Mouse (Mus musculus) right cerebral cortex, adult 18-20 months (tissue): ENCODE results near the gene Slc10a7.
A peak's percentile ranks its signal among the peaks of the same experiment; 100 is the strongest.

Experiments used
- DNase-seq: peaks from one replicate; pipeline ENCODE4 v3.0.0; 2022; ENCODE audit warnings: mixed read lengths

Gene Slc10a7

DNA sequence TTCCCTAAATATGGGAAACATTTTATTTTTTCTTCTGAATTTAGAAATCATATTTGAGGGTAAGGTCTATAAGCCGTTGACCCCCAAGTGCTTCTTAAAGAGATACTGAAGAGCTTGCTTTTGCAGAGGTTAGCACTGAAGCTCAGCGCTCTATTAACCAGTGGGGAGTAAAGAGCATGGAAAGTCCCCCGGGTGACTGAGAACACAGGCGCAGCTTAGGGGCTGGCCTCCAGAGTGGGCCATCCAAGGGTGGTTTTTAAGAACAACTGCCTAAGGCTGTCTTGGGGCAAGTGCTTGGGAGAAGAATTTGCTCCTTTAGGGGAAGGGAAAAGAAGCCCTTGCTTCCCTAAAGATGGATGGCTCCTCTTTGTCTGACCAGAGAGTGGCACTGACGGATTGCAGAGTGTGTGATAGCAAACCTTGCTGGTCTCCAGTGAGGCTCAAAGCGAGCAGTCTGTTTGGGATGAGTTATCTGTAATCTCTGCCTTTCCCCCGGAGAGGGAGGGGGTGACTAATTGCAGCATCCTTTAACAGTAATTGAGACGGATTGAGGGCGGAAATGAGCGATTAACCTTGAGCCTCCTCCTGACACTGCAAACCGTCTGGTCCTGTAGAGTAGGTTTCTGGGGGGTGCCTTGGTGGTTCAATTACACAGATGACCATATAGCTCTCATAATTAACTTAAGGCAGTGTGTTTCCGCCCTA is 115.7 kb downstream of the Slc10a7 start:
- DNase-seq = no peak

DNA sequence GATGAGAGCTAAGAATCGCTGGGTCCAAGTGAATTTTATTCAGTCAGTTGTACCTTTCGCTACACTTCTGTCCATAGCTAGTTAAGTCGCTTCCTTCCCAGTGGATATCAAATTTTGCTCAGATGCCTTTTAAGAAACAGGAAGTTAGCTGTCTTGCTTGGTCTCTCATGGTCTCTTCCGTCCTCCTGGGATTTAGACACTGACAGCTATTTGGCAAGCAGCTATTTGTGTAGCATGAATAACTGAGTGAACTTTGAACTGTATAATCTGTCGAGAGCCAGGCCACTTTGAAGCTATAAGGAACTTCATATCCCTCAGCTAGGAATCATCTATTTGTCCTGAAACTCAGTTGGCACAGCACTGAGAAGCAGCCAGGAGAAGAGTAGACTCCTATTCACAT is 117.5 kb downstream of the Slc10a7 start:
- DNase-seq = no peak

DNA sequence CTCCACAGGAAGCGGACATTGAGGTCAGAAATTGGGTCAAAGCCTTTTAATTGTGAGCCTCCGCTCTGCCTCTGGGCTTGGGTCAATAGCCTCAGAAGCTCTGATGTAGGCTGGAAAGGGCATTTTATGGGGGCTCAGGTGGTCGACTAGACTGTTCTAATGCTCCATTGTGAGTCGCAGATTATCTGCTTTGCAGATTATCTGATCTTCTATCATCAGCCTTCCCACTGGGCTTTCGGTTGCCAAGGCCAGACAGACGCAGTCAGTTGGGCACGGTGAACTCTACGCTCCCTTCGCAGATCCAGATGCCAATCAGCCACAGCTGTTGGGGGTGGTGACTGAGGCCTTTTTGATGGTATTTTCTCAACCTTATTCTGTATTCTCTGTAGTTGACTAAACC is 118.6 kb downstream of the Slc10a7 start:
- no peak for DNase-seq

DNA sequence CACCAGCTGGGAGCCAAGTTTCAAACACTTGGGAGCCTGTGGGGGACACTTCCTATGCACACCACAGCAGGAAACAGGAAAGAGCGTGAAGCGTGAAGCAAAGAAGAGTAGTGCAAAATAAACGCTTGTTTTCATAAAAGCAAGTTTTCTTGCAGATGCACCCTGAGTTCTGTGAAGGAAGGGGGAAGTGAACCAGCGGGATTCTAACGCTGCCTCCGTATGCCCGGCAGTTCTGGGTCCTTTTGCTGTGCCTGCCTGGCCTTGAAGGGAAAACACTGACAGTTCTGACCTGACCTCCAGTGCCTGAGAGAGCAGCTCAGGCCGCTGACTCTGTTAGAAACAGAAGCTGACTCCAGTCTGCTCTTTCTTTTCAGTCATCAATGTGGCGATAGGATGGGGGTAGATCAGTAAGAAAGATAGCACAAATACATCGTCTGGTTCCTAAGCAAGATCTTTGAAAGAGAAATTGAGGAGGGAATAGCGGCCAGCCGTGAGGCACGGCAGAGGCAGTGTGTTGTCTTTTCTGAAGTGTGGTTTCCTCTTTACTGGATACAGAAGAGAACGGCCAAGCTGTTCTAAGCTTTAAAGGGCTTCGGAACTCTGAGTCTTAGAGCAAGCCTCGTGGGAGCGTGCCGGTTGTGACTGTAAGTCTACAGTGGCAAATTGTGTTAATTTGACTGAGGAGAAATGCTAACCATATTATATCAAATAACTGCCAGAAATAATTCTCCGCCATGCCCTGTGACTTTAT is 121.4 kb downstream of the Slc10a7 start:
- DNase-seq = no peak

DNA sequence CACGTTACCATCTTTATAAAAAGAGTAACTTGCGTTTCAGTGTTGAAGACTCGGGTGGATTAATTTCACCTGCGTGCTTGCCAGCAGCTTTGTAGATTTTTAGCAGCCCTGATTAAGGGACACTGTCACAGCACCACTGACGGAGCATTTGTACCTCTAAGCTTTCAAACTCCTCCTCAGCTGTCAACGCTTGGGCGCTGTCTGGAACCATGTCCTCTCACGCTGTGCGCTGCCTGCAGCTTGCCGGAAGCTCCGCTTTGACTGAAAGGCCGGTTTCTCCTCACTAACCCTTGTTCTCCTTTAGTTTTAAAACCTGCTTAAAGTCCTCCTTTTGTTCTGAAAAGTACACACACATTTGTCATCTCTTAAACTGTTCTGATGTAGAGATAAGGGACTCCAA is 123.9 kb downstream of the Slc10a7 start:
- no peak for DNase-seq

DNA sequence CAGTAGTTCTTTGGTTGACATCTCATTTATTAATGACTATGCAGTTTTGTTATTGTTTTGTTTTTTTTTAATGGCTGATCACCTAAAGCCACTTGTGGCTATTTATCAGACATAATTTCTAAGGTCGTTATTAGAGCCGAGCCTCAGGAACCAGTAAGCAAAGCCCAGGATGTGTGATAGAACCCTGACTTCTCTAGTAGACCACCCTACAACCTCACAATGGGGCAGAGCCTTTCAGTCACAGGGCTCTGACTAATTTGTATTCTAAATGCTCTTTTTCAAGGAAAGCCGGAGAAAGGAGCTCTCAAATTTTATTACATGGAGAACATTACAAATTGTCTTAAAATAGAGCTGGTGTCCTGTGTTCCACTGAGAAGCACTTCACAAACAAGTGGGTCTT is 124.9 kb downstream of the Slc10a7 start:
- no peak for DNase-seq

DNA sequence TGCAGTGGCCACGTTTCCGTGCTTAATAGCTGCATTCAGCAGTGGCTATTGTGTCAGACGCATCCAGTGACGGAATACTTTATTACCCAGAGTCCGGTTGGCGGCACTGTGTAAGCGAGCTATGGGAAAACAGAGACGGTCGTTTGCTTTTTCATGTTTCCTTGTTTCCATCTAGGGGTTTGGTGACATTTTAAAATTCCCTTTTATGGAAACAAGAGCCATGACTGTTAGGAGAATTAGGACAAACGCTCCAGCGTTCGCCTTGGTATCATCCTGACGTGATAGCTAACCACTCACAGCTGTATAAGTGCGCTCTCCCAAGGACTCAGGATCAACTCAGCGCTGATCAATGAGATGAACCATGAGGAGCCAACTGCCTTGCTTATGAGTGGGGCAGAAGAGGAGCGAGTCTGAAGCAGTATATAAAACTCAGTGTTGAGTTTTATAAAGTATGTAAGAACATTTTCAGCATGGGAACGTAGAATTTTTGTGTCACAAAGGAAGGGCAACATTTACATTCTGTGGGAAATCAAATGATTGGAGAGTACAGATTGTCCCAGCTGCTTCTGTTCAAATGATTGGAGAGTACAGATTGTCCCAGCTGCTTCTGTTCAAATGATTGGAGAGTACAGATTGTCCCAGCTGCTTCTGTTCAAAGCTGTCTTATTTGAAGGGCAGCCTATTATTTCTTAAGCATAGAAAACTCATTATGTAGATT is 125.5 kb downstream of the Slc10a7 start:
- no peak for DNase-seq

DNA sequence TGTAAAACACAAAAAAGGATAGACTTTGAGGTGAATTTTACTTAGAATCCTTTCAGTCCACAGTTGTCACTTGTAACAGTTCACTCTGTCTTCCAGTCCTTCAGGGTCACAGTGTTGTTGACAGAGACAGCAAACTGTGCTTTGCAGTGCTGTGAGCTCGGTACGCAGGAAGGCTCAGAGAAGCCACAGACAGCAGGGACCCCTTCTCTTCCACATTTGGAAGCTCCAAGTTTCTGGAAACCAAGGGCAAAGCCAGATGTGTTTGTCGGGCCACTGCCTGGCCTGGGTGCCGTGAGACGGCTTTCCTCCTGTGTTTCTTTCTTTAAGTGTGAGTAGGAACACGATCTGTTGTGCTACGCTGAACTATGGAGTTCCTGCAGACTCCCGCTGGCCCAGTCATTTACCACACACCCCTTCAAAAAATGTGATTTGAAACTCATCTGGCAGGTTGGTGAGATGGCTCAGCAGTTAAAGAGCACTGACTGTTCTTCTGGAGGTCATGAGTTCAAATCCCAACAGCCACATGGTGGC is 126.2 kb downstream of the Slc10a7 start:
- DNase-seq = no peak

DNA sequence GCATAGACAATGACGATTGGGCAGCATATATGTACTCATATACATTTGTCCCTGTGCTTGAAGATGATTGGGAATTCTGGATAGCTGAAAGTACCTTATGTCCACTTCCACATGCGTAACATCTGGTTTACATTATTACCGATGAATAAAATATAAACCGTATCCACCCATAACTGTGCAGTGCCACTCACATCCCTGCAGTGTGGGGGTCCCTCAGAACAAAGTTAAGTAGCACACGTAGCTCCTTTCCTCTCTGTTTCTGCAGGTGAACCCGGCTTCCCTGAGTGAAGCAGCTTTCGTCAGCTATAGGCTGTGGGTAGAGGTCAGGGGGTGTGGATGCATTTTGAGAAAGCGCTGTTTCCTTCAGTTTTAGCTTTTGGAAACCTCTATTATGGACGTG is 132.8 kb downstream of the Slc10a7 start:
- no peak for DNase-seq

DNA sequence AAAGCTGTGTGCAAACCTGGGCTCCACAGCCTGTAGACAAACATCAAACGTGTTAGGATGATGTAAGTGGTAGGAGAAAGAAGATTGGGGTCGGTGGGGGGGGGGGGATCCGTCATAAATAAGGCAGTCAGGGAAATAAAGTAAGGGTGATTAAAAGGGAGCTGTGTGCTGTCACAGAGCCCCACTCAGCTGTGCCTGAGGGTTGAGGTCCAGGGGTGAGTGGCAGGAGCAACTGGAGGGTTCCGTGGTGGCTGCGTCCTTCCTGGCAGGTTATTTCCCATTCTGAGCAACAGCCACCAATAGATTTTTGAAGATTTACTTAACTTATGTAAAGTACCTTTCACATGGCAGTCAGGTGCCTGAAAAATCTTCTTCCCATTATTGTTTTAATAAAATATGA is 133.2 kb downstream of the Slc10a7 start:
- DNase-seq = no peak

DNA sequence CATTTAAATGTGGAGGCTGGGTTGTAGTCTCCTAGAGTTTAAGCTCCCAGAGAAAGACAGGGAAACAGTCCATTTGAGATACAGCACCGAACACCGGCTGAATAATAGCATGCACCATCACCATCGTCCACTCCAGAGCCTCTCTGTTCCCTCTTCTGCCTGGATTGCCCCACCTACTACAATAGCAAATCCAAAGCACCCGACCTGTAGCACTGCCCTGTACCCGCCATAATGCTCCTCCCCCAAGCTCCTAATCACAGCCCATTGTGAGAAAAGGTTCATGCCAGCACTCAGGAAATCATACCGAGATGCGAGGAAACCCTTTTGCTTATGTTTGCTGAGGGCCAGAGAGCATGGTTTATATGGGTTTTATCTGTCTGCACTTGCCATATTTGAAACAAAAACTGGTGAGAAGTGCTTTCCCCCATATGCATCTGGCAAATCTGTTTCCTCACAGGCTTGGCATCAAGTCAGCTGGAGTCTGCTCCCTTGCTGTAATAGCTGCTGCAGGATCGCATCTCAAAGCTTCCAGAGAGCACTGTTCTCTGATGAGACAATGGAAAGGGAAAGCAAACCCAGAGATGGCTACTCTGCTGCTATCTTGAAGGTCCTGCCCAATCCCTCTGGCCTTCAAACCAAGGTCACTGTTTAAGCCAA is 138.0 kb downstream of the Slc10a7 start:
- DNase-seq = peak; percentile 38

DNA sequence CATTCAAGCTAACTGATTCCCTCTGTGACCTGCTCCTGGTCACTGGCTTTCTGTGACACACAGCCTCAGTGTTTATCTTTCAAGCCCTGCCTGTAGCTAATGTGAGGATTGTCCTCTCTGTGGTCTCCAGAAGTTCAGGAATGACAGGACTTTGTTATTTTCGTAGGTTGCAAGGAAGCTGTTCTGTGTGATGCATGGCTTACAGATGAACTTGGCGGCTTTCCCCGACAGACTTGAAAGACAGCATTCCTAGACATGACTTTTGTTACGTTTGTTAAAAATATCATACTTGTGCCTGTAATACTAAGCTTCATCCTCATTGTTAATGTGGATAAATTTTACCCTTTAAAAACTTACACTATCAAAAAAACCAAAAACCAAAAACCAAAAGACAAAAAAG is 138.7 kb downstream of the Slc10a7 start:
- DNase-seq = no peak

DNA sequence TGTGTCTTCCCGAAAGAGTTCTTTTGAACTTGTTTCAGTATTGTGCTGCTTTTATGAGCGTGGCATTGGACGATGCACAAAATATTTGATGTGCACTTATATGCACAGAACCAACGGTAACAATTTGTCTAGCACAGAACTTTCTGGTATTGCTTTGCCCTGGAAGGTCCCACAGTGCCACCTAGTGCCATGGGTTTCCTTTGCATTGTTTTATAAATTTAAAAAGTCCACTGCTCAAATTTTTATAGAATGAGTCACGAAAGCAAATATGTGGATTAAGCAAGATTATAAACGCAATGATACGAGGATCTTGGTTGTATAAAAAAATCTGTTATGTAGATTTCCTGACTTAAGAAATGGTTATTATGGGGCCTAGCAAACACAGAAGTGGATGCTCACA is 139.8 kb downstream of the Slc10a7 start:
- peak; percentile 55 for DNase-seq

DNA sequence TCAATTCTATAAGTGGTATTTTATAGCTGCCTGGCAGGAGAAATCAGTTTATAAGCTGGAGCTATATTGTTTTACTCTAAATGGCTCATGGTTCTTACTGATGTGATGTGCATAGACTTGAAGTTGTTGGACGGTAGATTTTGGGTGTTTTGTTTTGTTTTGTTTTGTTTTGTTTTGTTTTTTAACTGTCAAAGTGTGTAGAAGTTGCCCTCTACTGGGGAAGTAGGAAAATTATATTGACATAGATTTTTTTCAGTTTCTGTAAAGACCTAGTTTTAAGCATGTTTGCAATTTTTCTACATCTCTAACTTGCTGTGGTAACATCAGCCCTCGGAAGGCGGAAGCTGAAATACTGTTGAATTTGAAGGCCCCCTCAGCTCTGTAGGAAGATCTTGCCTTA is 142.5 kb downstream of the Slc10a7 start:
- DNase-seq = no peak

DNA sequence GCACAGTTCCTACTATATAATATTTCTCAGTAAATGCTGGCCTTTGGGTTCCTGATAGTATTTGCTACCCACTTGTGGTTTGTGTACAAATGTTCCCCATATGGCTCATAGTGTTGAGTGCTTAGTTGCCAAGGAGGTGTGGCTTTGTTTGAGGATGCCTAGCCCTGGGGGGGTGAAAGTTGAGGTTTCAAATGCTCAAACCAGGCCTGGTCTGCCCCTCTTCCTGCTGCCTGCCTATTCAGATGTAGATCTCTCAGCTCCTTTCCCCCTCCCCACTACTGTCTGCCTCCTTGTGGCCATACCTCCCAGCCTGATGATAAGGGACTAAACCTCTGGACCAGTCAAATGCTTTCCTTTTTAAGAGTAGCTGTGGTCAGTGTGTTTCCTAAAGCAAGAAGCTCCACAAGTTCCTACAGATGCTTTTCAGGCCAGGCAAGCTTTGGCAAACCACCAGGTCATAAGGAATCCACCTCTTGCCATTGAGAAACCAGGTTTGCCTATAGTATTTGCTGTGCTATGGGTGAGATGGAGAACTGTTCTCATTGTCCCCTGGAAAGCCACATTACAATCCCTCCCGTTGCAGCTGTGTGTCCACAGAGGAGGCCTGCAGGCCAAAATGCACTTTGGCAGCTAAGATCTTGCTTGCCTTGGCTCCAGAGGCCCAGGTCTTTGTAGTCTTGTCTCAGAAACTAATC is 146.4 kb downstream of the Slc10a7 start:
- no peak for DNase-seq

DNA sequence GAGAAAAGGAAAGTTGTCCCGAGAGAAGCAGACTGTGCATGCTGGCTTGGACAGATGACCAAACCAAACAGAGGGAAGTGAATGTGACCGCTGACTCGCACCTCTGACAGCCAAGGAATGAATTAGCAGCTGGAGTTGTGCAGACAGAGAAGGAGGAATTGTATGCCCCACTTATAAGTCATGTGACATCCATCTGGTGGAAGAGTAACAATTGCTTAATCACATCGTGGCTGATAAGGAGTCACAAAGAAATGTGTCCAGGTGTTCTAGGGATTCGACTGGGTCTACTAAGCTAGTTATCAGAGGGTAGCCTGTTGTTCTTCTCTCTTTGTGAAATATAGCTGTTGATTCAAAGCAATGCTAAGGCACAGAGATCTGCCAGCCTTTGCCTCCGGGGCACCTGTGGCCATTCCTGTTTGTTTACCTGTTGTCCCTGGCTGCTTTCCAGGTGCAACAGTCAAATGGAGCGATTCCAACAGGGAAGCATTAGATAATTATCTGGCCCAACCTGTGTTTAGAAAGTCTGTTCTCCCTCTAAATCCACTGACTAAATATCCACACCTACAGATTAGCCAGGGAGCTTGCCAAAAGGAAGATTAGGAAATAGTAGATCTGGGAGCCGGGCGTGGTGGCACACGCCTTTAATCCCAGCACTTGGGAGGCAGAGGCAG is 147.7 kb downstream of the Slc10a7 start:
- DNase-seq = no peak

DNA sequence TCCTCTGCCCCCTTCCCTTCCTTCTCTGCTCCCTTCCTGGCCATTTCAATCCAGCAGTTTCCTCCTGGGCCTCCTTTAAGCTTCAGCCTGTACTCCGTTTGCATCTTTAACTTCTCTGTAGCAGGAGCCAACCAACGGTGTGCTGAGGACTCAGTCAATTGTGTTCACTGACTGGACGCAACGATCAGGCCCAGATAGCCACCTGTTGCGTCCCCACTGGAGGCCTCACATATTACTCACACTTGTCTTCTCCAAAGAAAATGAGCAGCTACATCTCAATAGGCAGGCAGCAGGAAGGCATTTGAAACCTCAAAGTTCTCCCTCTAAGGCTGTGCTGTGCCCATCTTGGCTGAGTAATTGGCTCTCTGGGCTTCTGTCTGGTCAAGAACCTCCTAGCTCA is 149.0 kb downstream of the Slc10a7 start:
- no peak for DNase-seq

DNA sequence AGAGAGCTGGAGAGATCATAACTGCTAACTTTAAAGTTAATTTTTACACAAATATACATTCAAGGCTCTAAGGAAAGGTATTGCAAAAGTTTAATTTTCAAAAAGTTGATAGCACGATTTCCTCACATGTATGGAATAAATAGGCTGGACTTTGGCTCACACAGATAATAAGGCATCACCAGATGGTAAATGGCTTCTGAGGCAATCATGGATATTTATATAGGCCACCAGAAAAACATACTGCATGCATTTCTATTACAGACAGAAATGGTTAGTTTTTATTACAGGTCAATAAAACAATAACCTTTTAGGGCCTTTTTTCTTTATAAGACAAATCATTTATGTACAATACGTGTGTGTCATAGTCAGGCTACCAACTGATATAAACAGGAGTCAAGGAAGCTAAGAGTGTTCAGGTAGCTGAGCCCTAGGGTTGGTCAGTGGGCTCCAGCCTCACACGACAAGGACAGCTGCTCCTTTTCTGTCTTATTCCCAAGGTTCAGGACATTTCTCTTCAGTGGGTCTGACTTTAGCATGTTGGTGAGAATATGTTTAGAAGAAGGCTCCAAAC is 150.6 kb downstream of the Slc10a7 start:
- no peak for DNase-seq

DNA sequence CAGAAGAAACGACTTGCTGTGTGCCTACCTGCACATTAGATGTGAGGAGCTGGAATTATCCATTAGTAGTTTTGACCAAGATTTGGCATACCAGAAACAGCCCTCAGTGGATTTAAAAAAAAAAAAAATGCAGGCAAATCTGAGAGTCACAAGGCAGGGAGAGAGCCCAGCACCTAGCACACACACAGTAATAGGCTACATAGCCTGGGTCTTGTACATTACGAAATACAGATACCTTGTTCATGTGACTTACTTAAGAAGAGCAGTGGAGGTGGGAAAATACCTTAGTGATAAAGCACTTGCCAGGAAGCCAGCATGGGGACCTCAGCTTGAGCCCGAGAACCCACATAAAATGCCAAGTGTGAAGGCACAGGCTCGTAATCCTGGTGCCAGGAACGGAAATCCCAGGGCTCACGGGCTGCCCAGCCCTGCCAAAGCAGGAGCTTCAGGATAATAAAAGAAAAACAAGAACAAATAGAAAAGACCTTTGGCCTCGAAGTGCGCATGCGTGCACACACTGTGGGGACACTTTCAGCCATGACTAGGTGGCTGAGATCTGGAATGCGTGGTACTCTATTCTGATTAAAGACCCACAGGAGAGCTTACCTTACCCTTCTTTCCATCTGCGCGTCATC is 155.3 kb downstream of the Slc10a7 start:
- no peak for DNase-seq

DNA sequence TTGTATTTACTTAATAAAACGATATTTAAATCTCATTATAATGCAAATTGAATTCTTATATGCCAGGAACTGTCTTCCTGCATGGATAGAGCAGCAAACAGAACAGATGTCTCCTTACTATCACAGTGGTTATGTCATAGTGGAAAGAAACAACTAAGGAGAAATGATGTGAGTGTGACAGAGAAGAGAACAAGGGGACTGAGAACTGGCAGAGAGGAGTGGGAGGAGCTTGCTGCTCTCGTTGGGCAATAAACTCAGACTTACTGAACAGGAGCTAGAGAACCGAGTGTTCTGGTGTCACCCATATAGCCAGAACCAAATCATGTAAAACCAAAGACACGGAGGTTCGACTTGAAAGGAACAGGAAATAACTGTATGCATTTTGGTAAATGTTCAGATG is 158.3 kb downstream of the Slc10a7 start:
- no peak for DNase-seq

DNA sequence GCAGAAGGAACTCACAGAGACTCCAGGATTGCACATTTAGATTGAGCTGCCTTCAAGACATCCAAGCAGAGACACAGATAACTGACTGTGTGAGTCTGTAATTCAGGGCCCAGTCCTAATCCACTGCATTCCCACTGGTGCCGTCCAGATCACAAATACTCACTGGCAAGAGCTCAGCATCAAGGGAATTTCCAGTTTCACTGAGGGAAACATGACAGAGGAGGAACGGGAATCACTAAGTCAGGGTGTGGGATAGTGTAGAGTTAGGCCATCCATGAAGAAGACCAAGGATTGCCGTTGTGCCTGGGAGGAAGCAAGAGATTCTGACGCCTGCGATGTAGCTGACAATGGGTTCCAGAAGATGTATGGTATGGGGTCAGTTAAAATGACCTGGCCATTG is 159.1 kb downstream of the Slc10a7 start:
- no peak for DNase-seq
